Mouse (Mus musculus) kidney, postnatal 25 days (tissue): Measurements from ENCODE around the gene 1700003F12Rik.
A peak's percentile ranks its signal among the peaks of the same experiment; 100 is the strongest.

ENCODE experiments used
- DNase-seq, 2 experiments: peaks; one replicate each; pipeline ENCODE4 v3.0.0; 2021; ENCODE audit warnings: mixed read lengths in 2 of 2

The 1700003F12Rik gene

GRCm38 (mm10) chr2:154546711-154547110, at the start of gene 1700003F12Rik:
Gene 1700003F12Rik, plus strand, starts transcription at chr2:154547085.
- DNase-seq = no peak

GRCm38 (mm10) chr2:154498571-154498970, 48.3 kb upstream of the 1700003F12Rik start:
- DNase-seq = no peak

GRCm38 (mm10) chr2:154499717-154500247, 47.1 kb upstream of the 1700003F12Rik start:
- no peak for DNase-seq

GRCm38 (mm10) chr2:154500758-154501157, 46.1 kb upstream of the 1700003F12Rik start:
- DNase-seq = no peak

GRCm38 (mm10) chr2:154507076-154507475, 39.8 kb upstream of the 1700003F12Rik start:
- no peak for DNase-seq

GRCm38 (mm10) chr2:154507566-154508283, 39.2 kb upstream of the 1700003F12Rik start:
- DNase-seq = peak; percentile 50 to 60

GRCm38 (mm10) chr2:154508450-154508849, 38.4 kb upstream of the 1700003F12Rik start:
- no peak for DNase-seq

GRCm38 (mm10) chr2:154510141-154510540, 36.7 kb upstream of the 1700003F12Rik start:
- DNase-seq = no peak

GRCm38 (mm10) chr2:154516944-154517343, 29.9 kb upstream of the 1700003F12Rik start:
- DNase-seq = no peak

GRCm38 (mm10) chr2:154517424-154517823, 29.5 kb upstream of the 1700003F12Rik start:
- DNase-seq = no peak

- DNase-seq = no peak
Observed at GRCm38 (mm10) chr2:154521449-154521848, 25.4 kb upstream of the 1700003F12Rik start.

- DNase-seq = no peak
Observed at GRCm38 (mm10) chr2:154522334-154522733, 24.6 kb upstream of the 1700003F12Rik start.

- DNase-seq = no peak
Observed at GRCm38 (mm10) chr2:154525285-154525684, 21.6 kb upstream of the 1700003F12Rik start.

- no peak for DNase-seq
Observed at GRCm38 (mm10) chr2:154526531-154526930, 20.4 kb upstream of the 1700003F12Rik start.

GRCm38 (mm10) chr2:154532888-154533287, 14.0 kb upstream of the 1700003F12Rik start:
- no peak for DNase-seq

GRCm38 (mm10) chr2:154534704-154535270, 12.1 kb upstream of the 1700003F12Rik start:
- DNase-seq = no peak

GRCm38 (mm10) chr2:154538310-154538709, 8.6 kb upstream of the 1700003F12Rik start:
- DNase-seq = no peak

GRCm38 (mm10) chr2:154538710-154539109, 8.2 kb upstream of the 1700003F12Rik start:
- no peak for DNase-seq

- DNase-seq = peak in 1 of 2 experiments; percentile 57
Observed at GRCm38 (mm10) chr2:154539720-154540119, 7.2 kb upstream of the 1700003F12Rik start.

- DNase-seq = no peak
Observed at GRCm38 (mm10) chr2:154541630-154542029, 5.3 kb upstream of the 1700003F12Rik start.

GRCm38 (mm10) chr2:154543567-154544347, 3.1 kb upstream of the 1700003F12Rik start:
- DNase-seq = no peak

GRCm38 (mm10) chr2:154548688-154549087, 1.8 kb downstream of the 1700003F12Rik start:
- DNase-seq = no peak
